Mouse (Mus musculus) midbrain, embryonic 13.5 days (tissue): ENCODE data around the gene Msantd3. TPM values are rescaled to one million over a fixed set of nuclear protein-coding genes. Genes with fewer than 3 reads are reported as not detected.

Experiments used
- polyA plus RNA-seq: library from polyadenylated mRNA; unstranded; fragments of >200 nt; fragmentation: Nextera tagmentation; extraction: Ambion mirVana; gene quantifications from 2 replicates; pipeline ENCODE4 v1.2.1, GENCODE M21; 2015

Gene Msantd3
- polyA plus RNA-seq, 1 experiment from 2014 or later = 50.3 TPM

Other genes starting within 250 kb of the Msantd3 start
- gene Tex10, start 66.5 kb upstream of the Msantd3 start, polyA plus RNA-seq = 41.8 and 42.8 TPM in 2 replicates
- gene Tmeff1, start 45.2 kb downstream of the Msantd3 start, polyA plus RNA-seq = 196 and 263 TPM in 2 replicates
- 2.2 and 2.8 TPM in 2 replicates for gene Cavin4, start 123.6 kb downstream of the Msantd3 start, polyA plus RNA-seq